Mouse (Mus musculus): ENCODE results near the gene Alox8. TPM values are rescaled to one million over a fixed set of nuclear protein-coding genes. Genes with fewer than 3 reads are reported as not detected.

The Alox8 gene
- polyA plus RNA-seq, 1 experiment = not detected

- Histone ChIP-seq H3K27me3 (ENCODE audit: control insufficient read depth, insufficient read depth, insufficient read length) (peaks cover 4% of the 10 kb centered on the region), H3K4me2 (ENCODE audit: low read depth) (no peak overlapping the region), H3K79me2 (ENCODE audit: control insufficient read depth, insufficient read depth) (no peaks in the 10 kb centered on the region), H3ac (ENCODE audit: control insufficient read depth, insufficient read length) (no peak overlapping the region), H3K4me3 (no peak overlapping the region), H3K36me3 (ENCODE audit: control insufficient read depth, insufficient read depth) (no peaks in the 10 kb centered on the region)
- TF ChIP-seq MYOD1 (IDR thresholded peaks at IDR 0.05; ENCODE audit: control insufficient read depth in 1 of 3, insufficient read length in 2 of 3, low read depth in 2 of 3) = peak in 2 of 3 experiments; percentile 23 to 46
- TF ChIP-seq MYOG (IDR thresholded peaks at IDR 0.05; ENCODE audit: control insufficient read depth in 1 of 3, insufficient read depth in 1 of 3, insufficient read length in 2 of 3, low read depth in 2 of 3) = peak in 1 of 3 experiments; percentile 3
- no peak for TF ChIP-seq E2F4 (IDR thresholded peaks at IDR 0.05; ENCODE audit: insufficient read depth)
These were observed 26.0 kb downstream of the Alox8 start for GRCm38 (mm10) chr11:69171626-69172025.

- Histone ChIP-seq H3K36me3 (ENCODE audit: control insufficient read depth, insufficient read depth) (no peaks in the 10 kb centered on the region), H3K79me2 (ENCODE audit: control insufficient read depth, insufficient read depth) (no peaks in the 10 kb centered on the region), H3K4me3 (no peak overlapping the region), H3K27me3 (ENCODE audit: control insufficient read depth, insufficient read depth, insufficient read length) (peaks cover 20% of the 10 kb centered on the region), H3K4me2 (ENCODE audit: low read depth) (no peak overlapping the region), H3ac (ENCODE audit: control insufficient read depth, insufficient read length) (no peak overlapping the region)
- TF ChIP-seq MYOG (IDR thresholded peaks at IDR 0.05; ENCODE audit: control insufficient read depth in 1 of 3, insufficient read depth in 1 of 3, insufficient read length in 2 of 3, low read depth in 2 of 3) = no peak
- no peak for TF ChIP-seq POLR2A (IDR thresholded peaks at IDR 0.05; ENCODE audit: insufficient read length, low read depth)
- TF ChIP-seq E2F4 (IDR thresholded peaks at IDR 0.05; ENCODE audit: insufficient read depth) = no peak
- no peak for TF ChIP-seq REST (IDR thresholded peaks at IDR 0.05; ENCODE audit: insufficient read depth, insufficient read length)
- TF ChIP-seq TCF12 (IDR thresholded peaks at IDR 0.05; ENCODE audit: insufficient read depth, poor library complexity, severe bottlenecking) = no peak
- TF ChIP-seq CEBPB (IDR thresholded peaks at IDR 0.05; ENCODE audit: insufficient read depth, poor library complexity, severe bottlenecking) = no peak
- no peak for TF ChIP-seq POLR2AphosphoS2 (IDR thresholded peaks at IDR 0.05; ENCODE audit: insufficient read length, low read depth)
- TF ChIP-seq TCF3 (IDR thresholded peaks at IDR 0.05; ENCODE audit: insufficient read length, low read depth) = no peak
- no peak for TF ChIP-seq MYOD1 (IDR thresholded peaks at IDR 0.05; ENCODE audit: control insufficient read depth in 1 of 3, insufficient read length in 2 of 3, low read depth in 2 of 3)
- TF ChIP-seq MAX (IDR thresholded peaks at IDR 0.05; ENCODE audit: low read depth) = no peak
- no peak for TF ChIP-seq USF1 (IDR thresholded peaks at IDR 0.05; ENCODE audit: low read depth)
- no peak for TF ChIP-seq SRF (IDR thresholded peaks at IDR 0.05; ENCODE audit: control insufficient read depth, insufficient read length, low read depth)
These were observed 28.3 kb downstream of the Alox8 start for GRCm38 (mm10) chr11:69169313-69169712.

GRCm38 (mm10) chr11:69156800-69157199 lies 40.8 kb downstream of the Alox8 start, which contains the start of gene Alox12b:
TSS of gene Alox12b (plus strand) at chr11:69156989.
- H3K4me2 ChIP-seq (ENCODE audit: low read depth) = no peak within 1 kb of the TSS
- H3K27me3 ChIP-seq (ENCODE audit: control insufficient read depth, insufficient read depth, insufficient read length) = peaks cover 33% of the 10 kb centered on the region
- no peak within 1 kb of the TSS for H3K4me3 ChIP-seq
- H3K79me2 ChIP-seq (ENCODE audit: control insufficient read depth, insufficient read depth) = no peaks in the 10 kb centered on the region
- no peak within 1 kb of the TSS for H3ac ChIP-seq (ENCODE audit: control insufficient read depth, insufficient read length)
- H3K36me3 ChIP-seq (ENCODE audit: control insufficient read depth, insufficient read depth) = no peaks in the 10 kb centered on the region
- TF ChIP-seq SRF (IDR thresholded peaks at IDR 0.05; ENCODE audit: control insufficient read depth, insufficient read length, low read depth) (no peak), MYOD1 (IDR thresholded peaks at IDR 0.05; ENCODE audit: control insufficient read depth in 1 of 3, insufficient read length in 2 of 3, low read depth in 2 of 3) (peak in 1 of 3 experiments; percentile 17), TCF12 (IDR thresholded peaks at IDR 0.05; ENCODE audit: insufficient read depth, poor library complexity, severe bottlenecking) (no peak), E2F4 (IDR thresholded peaks at IDR 0.05; ENCODE audit: insufficient read depth) (no peak), MYOG (IDR thresholded peaks at IDR 0.05; ENCODE audit: control insufficient read depth in 1 of 3, insufficient read depth in 1 of 3, insufficient read length in 2 of 3, low read depth in 2 of 3) (peak in 1 of 3 experiments; percentile 9), REST (IDR thresholded peaks at IDR 0.05; ENCODE audit: insufficient read depth, insufficient read length) (no peak), CEBPB (IDR thresholded peaks at IDR 0.05; ENCODE audit: insufficient read depth, poor library complexity, severe bottlenecking) (no peak)

GRCm38 (mm10) chr11:69155351-69155750 lies 42.3 kb downstream of the Alox8 start:
- no peak for TF ChIP-seq POLR2AphosphoS2 (IDR thresholded peaks at IDR 0.05; ENCODE audit: insufficient read length, low read depth)
- TF ChIP-seq MYOG (IDR thresholded peaks at IDR 0.05; ENCODE audit: control insufficient read depth in 1 of 3, insufficient read depth in 1 of 3, insufficient read length in 2 of 3, low read depth in 2 of 3) = no peak
- TF ChIP-seq CEBPB (IDR thresholded peaks at IDR 0.05; ENCODE audit: insufficient read depth, poor library complexity, severe bottlenecking) = no peak
- no peak for TF ChIP-seq REST (IDR thresholded peaks at IDR 0.05; ENCODE audit: insufficient read depth, insufficient read length)

GRCm38 (mm10) chr11:69153831-69154230 lies 43.8 kb downstream of the Alox8 start:
- no peaks in the 10 kb centered on the region for H3K79me2 ChIP-seq (ENCODE audit: control insufficient read depth, insufficient read depth)
- no peak overlapping the region for H3ac ChIP-seq (ENCODE audit: control insufficient read depth, insufficient read length)
- H3K4me2 ChIP-seq (ENCODE audit: low read depth) = no peak overlapping the region
- peaks cover 43% of the 10 kb centered on the region for H3K27me3 ChIP-seq (ENCODE audit: control insufficient read depth, insufficient read depth, insufficient read length)
- no peak overlapping the region for H3K4me3 ChIP-seq
- no peak for TF ChIP-seq REST (IDR thresholded peaks at IDR 0.05; ENCODE audit: insufficient read depth, insufficient read length)
- TF ChIP-seq USF1 (IDR thresholded peaks at IDR 0.05; ENCODE audit: low read depth) = no peak
- TF ChIP-seq MYOG (IDR thresholded peaks at IDR 0.05; ENCODE audit: control insufficient read depth in 1 of 3, insufficient read depth in 1 of 3, insufficient read length in 2 of 3, low read depth in 2 of 3) = no peak
- no peak for TF ChIP-seq E2F4 (IDR thresholded peaks at IDR 0.05; ENCODE audit: insufficient read depth)
- TF ChIP-seq TCF12 (IDR thresholded peaks at IDR 0.05; ENCODE audit: insufficient read depth, poor library complexity, severe bottlenecking) = no peak
- TF ChIP-seq SRF (IDR thresholded peaks at IDR 0.05; ENCODE audit: control insufficient read depth, insufficient read length, low read depth) = no peak
- no peak for TF ChIP-seq CEBPB (IDR thresholded peaks at IDR 0.05; ENCODE audit: insufficient read depth, poor library complexity, severe bottlenecking)
- no peak for TF ChIP-seq MYOD1 (IDR thresholded peaks at IDR 0.05; ENCODE audit: control insufficient read depth in 1 of 3, insufficient read length in 2 of 3, low read depth in 2 of 3)
- no peak for TF ChIP-seq POLR2A (IDR thresholded peaks at IDR 0.05; ENCODE audit: insufficient read length, low read depth)
- TF ChIP-seq TCF3 (IDR thresholded peaks at IDR 0.05; ENCODE audit: insufficient read length, low read depth) = no peak
- TF ChIP-seq MAX (IDR thresholded peaks at IDR 0.05; ENCODE audit: low read depth) = no peak
- TF ChIP-seq POLR2AphosphoS2 (IDR thresholded peaks at IDR 0.05; ENCODE audit: insufficient read length, low read depth) = no peak
- H3K36me3 ChIP-seq (ENCODE audit: control insufficient read depth, insufficient read depth) = no peaks in the 10 kb centered on the region

More at GRCm38 (mm10) chr11:69155351-69155750, 42.3 kb downstream of the Alox8 start:
- H3K27me3 ChIP-seq (ENCODE audit: control insufficient read depth, insufficient read depth, insufficient read length) = peaks cover 33% of the 10 kb centered on the region
- H3K4me2 ChIP-seq (ENCODE audit: low read depth) = no peak overlapping the region
- H3K4me3 ChIP-seq = no peak overlapping the region
- H3K36me3 ChIP-seq (ENCODE audit: control insufficient read depth, insufficient read depth) = no peaks in the 10 kb centered on the region
- no peak overlapping the region for H3ac ChIP-seq (ENCODE audit: control insufficient read depth, insufficient read length)
- no peaks in the 10 kb centered on the region for H3K79me2 ChIP-seq (ENCODE audit: control insufficient read depth, insufficient read depth)

Measured in myocyte (in vitro differentiated cells).